Mouse (Mus musculus): ENCODE results near the gene Zfp663.

DNA sequence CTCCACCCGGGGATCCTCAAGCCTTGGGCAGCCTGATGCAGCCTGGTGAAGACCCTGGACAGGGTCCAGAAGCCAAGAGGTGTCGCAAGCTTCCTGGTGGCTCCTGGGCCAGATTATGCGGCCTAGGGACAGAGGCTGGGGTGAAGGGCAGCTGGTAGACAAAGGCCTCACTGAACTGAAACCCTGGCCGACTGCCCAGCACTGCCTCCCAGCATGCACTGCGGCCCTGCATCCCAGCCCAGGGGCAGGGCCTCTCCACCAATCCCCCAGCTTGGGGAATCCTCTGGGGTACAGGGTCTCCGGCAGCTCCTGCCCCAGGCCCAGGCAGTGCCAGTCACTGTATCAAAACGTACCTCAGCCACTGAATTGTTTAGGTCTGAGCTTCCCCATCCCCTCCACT lies 48.8 kb upstream of the Zfp663 start:
- no peak for TF ChIP-seq CTCF (IDR thresholded peaks at IDR 0.05; ENCODE audit: extremely low read depth, insufficient read depth, low read length)
- no peak for TF ChIP-seq POLR2A (IDR thresholded peaks at IDR 0.05; ENCODE audit: extremely low read depth, insufficient read depth, low read length)
